Mouse (Mus musculus) thymus, adult 2 months (tissue): ENCODE results near the gene Anxa5.

ENCODE experiments used
- CTCF ChIP-seq: fragments of 200-500 bp; IDR thresholded peaks from 2 replicates; pipeline ENCODE4 v1.5.1; 2012; ENCODE audit warnings: mild to moderate bottlenecking, control low read depth, low read length, moderate library complexity, borderline replicate concordance; ENCODE audit not compliant: control insufficient read depth, poor library complexity, insufficient read depth; ENCODE audit errors: extremely low read depth
- POLR2A ChIP-seq: fragments of 200-500 bp; IDR thresholded peaks from 2 replicates; pipeline ENCODE4 v1.6.1; 2012; ENCODE audit warnings: mild to moderate bottlenecking, low read length, control low read depth, moderate library complexity; ENCODE audit not compliant: control insufficient read depth, poor library complexity, insufficient read depth; ENCODE audit errors: extremely low read depth

DNA sequence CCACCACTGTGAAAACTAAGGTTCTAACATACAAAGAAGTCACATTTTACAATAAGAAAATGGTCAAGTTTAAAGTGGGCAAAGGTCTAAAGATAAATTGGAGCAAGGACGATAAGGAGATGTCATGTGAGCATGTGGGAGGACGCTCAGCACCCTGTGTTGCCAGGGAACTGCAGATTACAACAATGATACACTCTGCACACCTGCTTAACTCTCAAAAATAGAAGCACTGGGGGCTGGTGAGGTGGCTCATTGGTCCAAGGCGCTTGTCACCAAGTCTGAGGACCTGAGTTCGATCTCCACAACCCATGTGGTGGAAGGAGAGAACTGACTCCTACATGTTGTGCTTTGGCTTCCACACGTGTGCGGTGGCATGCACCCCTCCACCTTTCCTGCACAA is 35.8 kb upstream of the Anxa5 start:
- TF ChIP-seq CTCF (no peak), POLR2A (no peak)
